In genomic region chr6:28706976-28707592, GRCm38 (mm10) we compare ENCODE assay signal across 10 mouse cellular contexts.
DNase-seq lines count a peak whose midpoint lies in the region; ATAC-seq lines count a peak whose summit lies in the region.
"Had no signal": no experiment of that assay in that cellular context is flagged by ENCODE, and none has a peak within 500 bp of the region (broad histone marks: within the 10 kb centered on the region; RNA-seq: fewer than 3 reads in every experiment).

No protein-coding gene starts in this region.

- no peak overlapping the region for H3K9ac ChIP-seq in lung, embryonic 16.5 days (ENCODE audit: low read length)
- H3K9ac ChIP-seq in heart, embryonic 15.5 days: no peak overlapping the region

- peaks cover 21% of the 10 kb centered on the region for H3K4me1 ChIP-seq in lung, embryonic 16.5 days (replicated peaks; ENCODE audit: control insufficient read depth, insufficient read depth, low read length)
- peaks cover 33% of the 10 kb centered on the region for H3K4me1 ChIP-seq in heart, embryonic 15.5 days (replicated peaks)

- no peaks in the 10 kb centered on the region for H3K9me3 ChIP-seq in lung, embryonic 16.5 days (ENCODE audit: control insufficient read depth, low read length)
- no peaks in the 10 kb centered on the region for H3K9me3 ChIP-seq in heart, embryonic 15.5 days (replicated peaks)

- no peak overlapping the region for H3K4me2 ChIP-seq in lung, embryonic 16.5 days (ENCODE audit: low read depth, low read length)
- H3K4me2 ChIP-seq in heart, embryonic 15.5 days: no peak overlapping the region

- 44% methylated on average over 12 of the region's 12 CpGs for WGBS in lung, embryonic 16.5 days
- 38% methylated on average over 12 of the region's 12 CpGs for WGBS in heart, embryonic 15.5 days

- DNase-seq in lung, postnatal 10 days: no peak
- peak; percentile 49 to 60 for DNase-seq in cerebellum, postnatal 10 days
- DNase-seq in neural tube, embryonic 10.5 days (ENCODE audit: extremely low spot score, low spot score): no peak
- DNase-seq in kidney, adult 18-20 months: no peak

- ATAC-seq in lung, embryonic 16.5 days (ENCODE audit: low read depth): 0 out of 2 replicates have a peak, but pooled peaks have one; percentile 28
- ATAC-seq in heart, embryonic 15.5 days (replicated peaks; ENCODE audit: insufficient number of reproducible peaks, insufficient read depth, low FRiP score, low read depth): peak; percentile 73
- peak; percentile 77 for ATAC-seq in megakaryocyte-erythroid progenitor cell, adult 5-6 weeks (replicated peaks; ENCODE audit: low FRiP score, low TSS enrichment, poor library complexity, severe bottlenecking)
- no peak for ATAC-seq in CD4-positive, CD25-positive, alpha-beta regulatory T cell, adult 4 months
- ATAC-seq: Patski had no signal

- H3K36me3 ChIP-seq in lung, embryonic 16.5 days (ENCODE audit: control insufficient read depth, insufficient read depth, low read length): peaks cover 3% of the 10 kb centered on the region; the same call in 1 of the 2 replicates
- H3K36me3 ChIP-seq in heart, embryonic 15.5 days: 0 out of 2 replicates have a peak, but pooled peaks cover 5% of the 10 kb centered on the region

- no peaks in the 10 kb centered on the region for H3K27me3 ChIP-seq in lung, embryonic 16.5 days (ENCODE audit: control insufficient read depth, insufficient read depth, low read depth, low read length)
- H3K27me3 ChIP-seq in heart, embryonic 15.5 days: no peaks in the 10 kb centered on the region
- H3K27me3 ChIP-seq: Patski had no signal

- H3K27ac ChIP-seq in lung, embryonic 16.5 days (ENCODE audit: low read length): peak overlapping the region; percentile 37; the same call in 1 of the 2 replicates
- H3K27ac ChIP-seq in heart, embryonic 15.5 days: peak overlapping the region; percentile 32; the same call in 1 of the 2 replicates
- H3K27ac ChIP-seq: kidney, postnatal 0 days had no signal

- no peak overlapping the region for H3K4me3 ChIP-seq in lung, embryonic 16.5 days (ENCODE audit: low read length)
- no peak overlapping the region for H3K4me3 ChIP-seq in heart, embryonic 15.5 days

Comparison
In these comparisons a context has a peak if more than half of its experiments do, and no peak if none do; other contexts are left out.
1. DNase-seq: peak in cerebellum, postnatal 10 days (2 of 2); none in lung, postnatal 10 days (single experiment), neural tube, embryonic 10.5 days (single experiment) and kidney, adult 18-20 months (single experiment).